Mouse (Mus musculus) CH12.LX (cell line): Measurements from ENCODE around the gene Zc3h7b.

Experiments
- ELF1 ChIP-seq: IDR thresholded peaks from 2 replicates; pipeline ENCODE4 v1.6.1; 2014; ENCODE audit warnings: low read depth, mild to moderate bottlenecking, inconsistent platforms, low read length, improper control_type of control experiment
- MXI1 ChIP-seq: IDR thresholded peaks from 2 replicates; pipeline ENCODE4 v1.6.1; 2011; ENCODE audit warnings: mild to moderate bottlenecking, low read depth, low read length, improper control_type of control experiment
- SIN3A ChIP-seq: IDR thresholded peaks from 2 replicates; pipeline ENCODE4 v1.6.1; 2012; ENCODE audit warnings: low read length, improper control_type of control experiment, inconsistent platforms
- USF1 ChIP-seq: IDR thresholded peaks from 2 replicates; pipeline ENCODE4 v1.6.1; 2014; ENCODE audit warnings: low read depth, mild to moderate bottlenecking, inconsistent platforms, low read length, improper control_type of control experiment

GRCm38 (mm10) chr15:81703094-81703489 lies 41.8 kb upstream of the Zc3h7b start:
- no peak for TF ChIP-seq ELF1
- no peak for TF ChIP-seq USF1
- TF ChIP-seq SIN3A, result no peak
- no peak for TF ChIP-seq MXI1
